Mouse (Mus musculus): ENCODE measurements around the gene Pak3. TPM values are rescaled to one million over a fixed set of nuclear protein-coding genes. Genes with fewer than 3 reads are reported as not detected.

The Pak3 gene
- polyA plus RNA-seq, 1 experiment from 2014 or later: 146 TPM

DNA sequence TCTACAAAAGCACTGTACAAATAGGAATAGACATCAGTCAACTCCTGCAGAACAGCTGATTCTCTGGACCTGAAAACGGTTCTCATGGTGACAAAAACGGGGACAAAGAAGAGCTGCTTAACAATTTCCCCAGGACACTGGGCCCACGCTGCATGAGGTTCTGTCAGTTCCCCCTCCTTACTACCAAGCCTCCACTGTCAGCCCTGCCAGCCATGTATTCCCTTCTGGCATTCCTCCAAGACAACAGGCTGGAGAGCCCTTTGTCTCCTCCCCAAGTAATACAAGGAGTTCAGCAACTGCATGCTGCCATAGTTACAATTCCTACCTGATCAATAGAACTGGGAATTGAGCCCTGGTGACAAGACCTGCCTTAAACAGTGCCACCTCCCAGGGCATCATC, 15.2 kb downstream of the Pak3 start:
- 46% methylated on average over 3 of the region's 3 CpGs for WGBS
- Histone ChIP-seq H3K4me3 (ENCODE audit: low read depth, low read length) (no peak overlapping the region), H3K27ac (ENCODE audit: low read depth, low read length) (no peak overlapping the region), H3K4me1 (ENCODE audit: control insufficient read depth, insufficient read depth, low read length) (no peaks in the 10 kb centered on the region), H3K9ac (ENCODE audit: low read length) (no peak overlapping the region), H3K36me3 (ENCODE audit: control insufficient read depth, insufficient read depth, low read length) (no peaks in the 10 kb centered on the region), H3K9me3 (replicated peaks; ENCODE audit: control insufficient read depth, low read length) (no peaks in the 10 kb centered on the region), H3K27me3 (replicated peaks; ENCODE audit: control insufficient read depth, insufficient read depth, low read length) (no peaks in the 10 kb centered on the region), H3K4me2 (ENCODE audit: low read length) (no peak overlapping the region)
- peak; percentile 84 for ATAC-seq
- DNase-seq (ENCODE audit: low spot score): peak; percentile 70

DNA sequence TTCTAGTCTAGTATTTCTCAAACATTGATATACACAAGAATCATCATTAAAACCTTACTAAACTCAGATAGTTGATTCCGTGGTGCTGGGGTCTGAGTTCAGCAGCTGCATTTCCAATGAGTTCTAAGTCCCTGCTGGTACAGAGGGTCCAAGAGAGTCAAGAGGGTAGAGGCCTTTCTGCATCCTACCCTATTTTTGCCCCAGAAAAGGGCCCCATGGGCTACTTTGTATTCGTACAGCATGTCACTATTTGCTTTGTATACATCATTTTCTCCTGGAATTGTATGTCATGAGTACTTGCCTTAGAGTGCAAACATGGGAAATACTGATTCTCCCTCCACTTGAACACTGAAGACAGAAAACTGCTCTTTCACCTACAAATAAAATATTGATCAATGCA, 24.4 kb downstream of the Pak3 start:
- peak; percentile 3 for DNase-seq (ENCODE audit: low spot score)
- Histone ChIP-seq H3K9ac (ENCODE audit: low read length) (no peak overlapping the region), H3K4me3 (ENCODE audit: low read depth, low read length) (no peak overlapping the region), H3K4me2 (ENCODE audit: low read length) (no peak overlapping the region), H3K27ac (ENCODE audit: low read depth, low read length) (peak overlapping the region; percentile 75; the same call in 1 of the 2 replicates), H3K9me3 (replicated peaks; ENCODE audit: control insufficient read depth, low read length) (no peaks in the 10 kb centered on the region), H3K4me1 (ENCODE audit: control insufficient read depth, insufficient read depth, low read length) (0 out of 2 replicates have a peak, but pooled peaks cover 3% of the 10 kb centered on the region), H3K27me3 (replicated peaks; ENCODE audit: control insufficient read depth, insufficient read depth, low read length) (no peaks in the 10 kb centered on the region), H3K36me3 (ENCODE audit: control insufficient read depth, insufficient read depth, low read length) (no peaks in the 10 kb centered on the region)
- 43% methylated on average over 2 of the region's 2 CpGs for WGBS
- ATAC-seq: peak; percentile 47

DNA sequence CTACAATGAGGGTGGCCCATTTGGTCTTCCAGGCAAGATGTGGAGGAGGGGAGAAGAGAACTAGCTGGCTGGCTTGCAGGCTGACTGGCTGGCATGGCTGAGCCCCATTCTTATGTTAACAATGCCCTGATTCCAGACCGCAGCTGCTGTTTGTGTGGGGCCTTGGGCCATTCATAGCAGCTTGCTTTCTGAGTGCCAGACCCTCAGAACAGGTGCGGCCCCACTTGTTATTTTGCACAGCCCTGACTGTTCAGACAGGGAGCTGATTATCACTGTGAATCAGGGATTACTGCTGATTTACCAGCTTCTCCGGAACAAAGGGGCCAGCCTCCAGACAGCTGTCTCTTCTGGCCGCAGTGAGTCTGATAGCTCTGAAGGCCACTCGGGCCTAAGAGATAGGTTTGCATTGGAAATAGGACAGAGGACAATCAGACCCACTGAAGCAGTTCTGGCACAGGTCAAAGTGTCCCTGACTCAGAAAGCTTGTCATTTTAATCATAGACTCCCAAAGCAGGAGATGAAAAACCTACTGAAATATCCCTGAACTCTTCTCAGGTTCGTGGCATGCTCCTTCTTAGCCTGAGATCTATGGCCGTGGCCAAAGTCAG, 24.9 kb downstream of the Pak3 start:
- no peaks in the 10 kb centered on the region for H3K27me3 ChIP-seq (replicated peaks; ENCODE audit: control insufficient read depth, insufficient read depth, low read length)
- H3K9me3 ChIP-seq (replicated peaks; ENCODE audit: control insufficient read depth, low read length): no peaks in the 10 kb centered on the region
- 29% methylated on average over 7 of the region's 7 CpGs for WGBS
- 0 out of 2 replicates have a peak, but pooled peaks cover 3% of the 10 kb centered on the region for H3K4me1 ChIP-seq (ENCODE audit: control insufficient read depth, insufficient read depth, low read length)
- H3K4me2 ChIP-seq (ENCODE audit: low read length): no peak overlapping the region
- no peaks in the 10 kb centered on the region for H3K36me3 ChIP-seq (ENCODE audit: control insufficient read depth, insufficient read depth, low read length)
- peak overlapping the region; percentile 75 for H3K27ac ChIP-seq (ENCODE audit: low read depth, low read length)
- peak; percentile 98 for ATAC-seq
- peak; percentile 76 for DNase-seq (ENCODE audit: low spot score)
- H3K4me3 ChIP-seq (ENCODE audit: low read depth, low read length): no peak overlapping the region
- H3K9ac ChIP-seq (ENCODE audit: low read length): no peak overlapping the region

DNA sequence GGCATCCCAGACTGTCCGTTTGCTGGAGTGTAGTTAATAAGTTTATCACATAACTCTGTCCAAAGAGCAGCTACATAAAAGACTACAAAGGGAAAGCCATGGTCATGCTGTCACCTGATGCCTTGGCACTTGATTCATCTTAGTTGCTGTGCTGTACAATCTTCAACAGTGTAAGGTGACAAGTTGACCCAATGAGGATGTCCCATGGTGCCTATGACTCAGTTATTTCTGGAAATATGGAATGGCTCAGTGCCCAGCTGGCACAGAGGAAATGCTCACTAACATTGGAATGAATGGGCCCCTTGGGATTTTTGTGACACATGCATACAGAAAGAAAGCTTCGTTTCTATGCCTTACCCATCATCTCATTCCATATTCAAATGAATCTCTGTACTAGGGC, 55.3 kb downstream of the Pak3 start:
- Histone ChIP-seq H3K9me3 (replicated peaks; ENCODE audit: control insufficient read depth, low read length) (no peaks in the 10 kb centered on the region), H3K27me3 (replicated peaks; ENCODE audit: control insufficient read depth, insufficient read depth, low read length) (no peaks in the 10 kb centered on the region), H3K27ac (ENCODE audit: low read depth, low read length) (no peak overlapping the region), H3K36me3 (ENCODE audit: control insufficient read depth, insufficient read depth, low read length) (no peaks in the 10 kb centered on the region), H3K4me1 (ENCODE audit: control insufficient read depth, insufficient read depth, low read length) (no peaks in the 10 kb centered on the region), H3K4me2 (ENCODE audit: low read length) (no peak overlapping the region), H3K4me3 (ENCODE audit: low read depth, low read length) (no peak overlapping the region), H3K9ac (ENCODE audit: low read length) (no peak overlapping the region)
- WGBS: 58% methylated on average over 2 of the region's 2 CpGs
- DNase-seq (ENCODE audit: low spot score) (no peak), ATAC-seq (no peak)

DNA sequence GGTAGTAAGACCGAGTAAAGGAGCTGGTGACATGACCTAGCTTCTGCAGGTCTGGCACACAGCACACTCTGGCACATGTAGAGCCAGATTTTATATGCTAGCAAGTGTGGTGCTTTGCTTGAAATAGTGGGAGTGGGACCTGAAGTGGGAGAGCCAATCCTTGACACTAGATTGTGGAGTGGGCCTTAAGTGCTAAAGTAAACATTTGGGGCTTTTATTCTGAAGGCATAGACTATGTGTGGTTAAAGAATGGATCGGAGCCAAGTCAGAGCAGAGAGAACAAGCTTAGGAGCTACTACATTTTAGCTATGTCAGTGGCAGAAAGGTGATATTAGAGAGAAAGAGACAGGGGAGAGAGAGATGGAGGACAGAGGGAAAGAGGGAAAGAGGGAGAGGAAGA, 61.5 kb downstream of the Pak3 start:
- no peaks in the 10 kb centered on the region for H3K9me3 ChIP-seq (replicated peaks; ENCODE audit: control insufficient read depth, low read length)
- 73% methylated on average over 2 of the region's 2 CpGs for WGBS
- ATAC-seq (peak; percentile 23; the same call in 1 of the 2 replicates), DNase-seq (ENCODE audit: low spot score) (peak; percentile 17)
- H3K27ac ChIP-seq (ENCODE audit: low read depth, low read length): no peak overlapping the region
- no peaks in the 10 kb centered on the region for H3K4me1 ChIP-seq (ENCODE audit: control insufficient read depth, insufficient read depth, low read length)
- H3K9ac ChIP-seq (ENCODE audit: low read length): no peak overlapping the region
- H3K36me3 ChIP-seq (ENCODE audit: control insufficient read depth, insufficient read depth, low read length): no peaks in the 10 kb centered on the region
- H3K4me2 ChIP-seq (ENCODE audit: low read length): no peak overlapping the region
- H3K4me3 ChIP-seq (ENCODE audit: low read depth, low read length): no peak overlapping the region
- no peaks in the 10 kb centered on the region for H3K27me3 ChIP-seq (replicated peaks; ENCODE audit: control insufficient read depth, insufficient read depth, low read length)

DNA sequence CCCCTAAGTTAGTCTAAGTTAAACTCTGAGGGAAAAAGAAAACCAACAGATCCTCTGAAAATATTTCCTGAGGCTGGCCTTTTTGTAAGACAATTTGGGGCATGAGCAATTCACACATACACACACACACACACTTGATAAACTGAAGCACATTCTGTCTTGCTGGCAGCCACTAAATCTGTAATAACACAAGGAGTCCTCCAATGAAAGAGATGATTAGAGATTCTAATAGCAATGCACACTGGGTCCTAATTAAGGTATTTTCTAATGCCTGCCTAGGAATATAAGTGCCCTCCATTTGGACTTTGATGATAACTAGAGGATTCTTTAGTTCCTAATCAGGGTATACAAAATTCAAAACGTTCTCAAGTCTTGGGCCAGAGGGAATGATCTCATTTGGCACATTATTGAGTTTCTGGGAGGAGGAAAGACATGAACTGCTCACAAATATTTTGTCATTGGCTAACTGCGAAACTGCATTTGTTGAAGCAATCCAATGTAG, 62.1 kb downstream of the Pak3 start:
- 0 out of 2 replicates have a peak overlapping the region, but pooled peaks have one; percentile 5 for H3K27ac ChIP-seq (ENCODE audit: low read depth, low read length)

DNA sequence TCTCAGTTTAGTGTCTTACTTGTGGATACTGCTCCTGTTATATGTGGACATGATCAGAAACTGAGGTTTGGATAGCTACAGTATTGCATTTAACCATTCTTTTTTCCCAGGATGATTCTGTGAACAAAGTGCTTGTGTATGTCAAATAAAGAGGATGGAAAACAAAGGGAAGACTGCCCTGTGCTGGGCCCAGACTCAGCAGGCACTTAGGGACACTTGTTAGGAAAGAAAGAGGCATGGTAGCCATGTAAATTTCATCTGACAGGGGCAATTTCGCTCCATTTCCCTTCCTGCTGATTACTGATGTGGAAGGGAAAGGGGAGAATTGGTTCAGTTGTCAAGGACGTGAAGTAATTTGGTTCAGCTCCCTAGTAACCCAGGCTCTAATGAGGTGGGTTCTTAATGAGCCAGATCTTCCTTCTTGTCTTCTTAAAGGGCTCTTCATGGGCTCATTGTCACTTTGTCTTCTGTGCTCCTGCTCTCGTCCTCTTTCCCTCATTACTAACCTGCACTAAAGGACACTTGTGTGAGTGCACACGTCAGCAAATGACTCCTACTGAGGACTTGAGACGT, 88.6 kb downstream of the Pak3 start:
- Histone ChIP-seq H3K27me3 (replicated peaks; ENCODE audit: control insufficient read depth, insufficient read depth, low read length) (no peaks in the 10 kb centered on the region), H3K9me3 (replicated peaks; ENCODE audit: control insufficient read depth, low read length) (no peaks in the 10 kb centered on the region), H3K27ac (ENCODE audit: low read depth, low read length) (no peak overlapping the region), H3K9ac (ENCODE audit: low read length) (no peak overlapping the region), H3K4me2 (ENCODE audit: low read length) (no peak overlapping the region), H3K4me3 (ENCODE audit: low read depth, low read length) (no peak overlapping the region), H3K4me1 (ENCODE audit: control insufficient read depth, insufficient read depth, low read length) (no peaks in the 10 kb centered on the region), H3K36me3 (ENCODE audit: control insufficient read depth, insufficient read depth, low read length) (no peaks in the 10 kb centered on the region)
- 34% methylated on average over 5 of the region's 5 CpGs for WGBS
- peak; percentile 46 for DNase-seq (ENCODE audit: low spot score)
- peak; percentile 66 for ATAC-seq

More for the DNA sequence above, 62.1 kb downstream of the Pak3 start:
- no peak overlapping the region for H3K9ac ChIP-seq (ENCODE audit: low read length)
- ATAC-seq (peak; percentile 79), DNase-seq (ENCODE audit: low spot score) (peak; percentile 60)
- no peaks in the 10 kb centered on the region for H3K9me3 ChIP-seq (replicated peaks; ENCODE audit: control insufficient read depth, low read length)
- H3K4me2 ChIP-seq (ENCODE audit: low read length): no peak overlapping the region
- WGBS: 32% methylated on average over 2 of the region's 2 CpGs
- no peaks in the 10 kb centered on the region for H3K36me3 ChIP-seq (ENCODE audit: control insufficient read depth, insufficient read depth, low read length)
- no peak overlapping the region for H3K4me3 ChIP-seq (ENCODE audit: low read depth, low read length)
- no peaks in the 10 kb centered on the region for H3K27me3 ChIP-seq (replicated peaks; ENCODE audit: control insufficient read depth, insufficient read depth, low read length)
- H3K4me1 ChIP-seq (ENCODE audit: control insufficient read depth, insufficient read depth, low read length): no peaks in the 10 kb centered on the region

DNA sequence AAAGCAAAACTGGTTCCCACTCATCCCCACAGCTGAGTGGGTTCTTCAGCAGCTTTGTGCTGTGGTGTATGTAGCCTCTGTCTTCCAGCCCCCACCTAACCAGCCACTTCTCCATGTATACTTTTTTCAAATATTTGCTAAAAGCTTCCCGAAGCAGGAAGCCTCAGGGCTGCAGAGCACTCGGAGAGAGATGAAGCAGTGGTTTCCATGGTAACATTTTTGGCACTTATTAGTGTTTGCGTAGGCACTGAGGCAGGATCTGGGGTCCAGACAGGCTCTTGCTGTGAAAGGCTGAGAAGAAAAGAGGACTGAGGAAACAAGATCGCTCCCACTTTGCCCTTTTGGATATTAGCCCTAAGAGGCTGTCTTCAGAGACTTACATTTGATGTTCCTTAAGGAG, 100.3 kb downstream of the Pak3 start:
- H3K36me3 ChIP-seq (ENCODE audit: control insufficient read depth, insufficient read depth, low read length): no peaks in the 10 kb centered on the region
- H3K27me3 ChIP-seq (replicated peaks; ENCODE audit: control insufficient read depth, insufficient read depth, low read length): no peaks in the 10 kb centered on the region
- H3K4me2 ChIP-seq (ENCODE audit: low read length): no peak overlapping the region
- H3K4me3 ChIP-seq (ENCODE audit: low read depth, low read length): no peak overlapping the region
- peak; percentile 84 for DNase-seq (ENCODE audit: low spot score)
- no peaks in the 10 kb centered on the region for H3K9me3 ChIP-seq (replicated peaks; ENCODE audit: control insufficient read depth, low read length)
- peak; percentile 90 for ATAC-seq
- no peak overlapping the region; the same call in 1 of the 2 replicates for H3K27ac ChIP-seq (ENCODE audit: low read depth, low read length)
- no peaks in the 10 kb centered on the region for H3K4me1 ChIP-seq (ENCODE audit: control insufficient read depth, insufficient read depth, low read length)
- WGBS: 47% methylated on average over 4 of the region's 4 CpGs
- no peak overlapping the region for H3K9ac ChIP-seq (ENCODE audit: low read length)

DNA sequence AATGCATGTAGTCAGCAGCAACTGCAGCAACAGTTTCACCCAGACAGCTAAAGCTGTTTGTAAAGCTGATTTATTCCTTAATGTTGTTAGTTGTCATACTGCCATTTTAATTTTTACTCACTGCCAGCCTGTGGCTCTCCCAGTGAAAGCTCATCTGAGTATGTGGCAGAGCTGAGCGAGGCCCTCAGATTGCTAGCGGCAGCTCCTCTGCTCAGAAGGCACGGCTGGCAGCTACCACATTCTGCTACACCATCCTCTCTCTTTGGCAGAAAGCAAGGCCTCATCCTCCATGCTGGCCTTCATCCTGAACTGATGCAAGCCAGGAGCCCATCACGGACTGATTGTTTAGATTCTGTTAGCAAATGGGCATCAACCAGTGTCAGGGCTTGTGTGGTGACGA, 109.4 kb downstream of the Pak3 start:
- ATAC-seq: peak; percentile 58; the same call in 1 of the 2 replicates

More for the DNA sequence above, 109.4 kb downstream of the Pak3 start:
- WGBS: 67% methylated on average over 5 of the region's 5 CpGs
- Histone ChIP-seq H3K27ac (ENCODE audit: low read depth, low read length) (no peak overlapping the region), H3K36me3 (ENCODE audit: control insufficient read depth, insufficient read depth, low read length) (no peaks in the 10 kb centered on the region), H3K4me1 (ENCODE audit: control insufficient read depth, insufficient read depth, low read length) (no peaks in the 10 kb centered on the region), H3K4me3 (ENCODE audit: low read depth, low read length) (no peak overlapping the region), H3K4me2 (ENCODE audit: low read length) (no peak overlapping the region), H3K27me3 (replicated peaks; ENCODE audit: control insufficient read depth, insufficient read depth, low read length) (no peaks in the 10 kb centered on the region), H3K9me3 (replicated peaks; ENCODE audit: control insufficient read depth, low read length) (no peaks in the 10 kb centered on the region), H3K9ac (ENCODE audit: low read length) (no peak overlapping the region)
- peak; percentile 25 for DNase-seq (ENCODE audit: low spot score)
